Mouse (Mus musculus) liver, embryonic 12.5 days (tissue): ENCODE data around the gene Trim46. TPM values are rescaled to one million over a fixed set of nuclear protein-coding genes. Genes with fewer than 3 reads are reported as not detected.

Source experiments
- ATAC-seq: fragments of 200-750 bp; cut with Nextera tagmentation; 2 replicates; pipeline ENCODE4 v1.8.0; 2017; ENCODE audit warnings: moderate number of reproducible peaks, mild to moderate bottlenecking, moderate library complexity
- H3K27ac ChIP-seq: fragments of 300-500 bp; sonication (generic); 2 replicates; pipeline ENCODE4 v1.5.1; 2016; ENCODE audit warnings: mild to moderate bottlenecking
- H3K27me3 ChIP-seq: fragments of 300-500 bp; sonication (generic); replicated peaks from 2 replicates; pipeline ENCODE4 v1.6.1; 2016; ENCODE audit warnings: mild to moderate bottlenecking, moderate library complexity
- H3K36me3 ChIP-seq: fragments of 300-500 bp; sonication (generic); 2 replicates; pipeline ENCODE4 v1.6.1; 2016; ENCODE audit warnings: mild to moderate bottlenecking, moderate library complexity
- H3K4me1 ChIP-seq: fragments of 300-500 bp; sonication (generic); 2 replicates; pipeline ENCODE4 v1.6.1; 2016
- H3K4me2 ChIP-seq: fragments of 300-500 bp; sonication (generic); 2 replicates; pipeline ENCODE4 v1.6.1; 2016; ENCODE audit warnings: mild to moderate bottlenecking, moderate library complexity
- H3K4me3 ChIP-seq: fragments of 300-500 bp; sonication (generic); 2 replicates; pipeline ENCODE4 v1.5.1; 2016; ENCODE audit warnings: mild to moderate bottlenecking, moderate library complexity
- H3K9ac ChIP-seq: fragments of 300-500 bp; sonication (generic); 2 replicates; pipeline ENCODE4 v1.6.1; 2016; ENCODE audit warnings: mild to moderate bottlenecking, moderate library complexity
- H3K9me3 ChIP-seq: fragments of 300-500 bp; sonication (generic); replicated peaks from 2 replicates; pipeline ENCODE4 v1.6.1; 2016; ENCODE audit warnings: mild to moderate bottlenecking, moderate library complexity
- WGBS: fragments of 180-500 bp; shearing (Covaris S2); methylation state at CpG from one replicate; pipeline ENCODE4 v1.1.7; 2016; ENCODE audit not compliant: insufficient replicate concordance; 5-methylcytosine and 5-hydroxymethylcytosine counted together
- polyA plus RNA-seq: library from polyadenylated mRNA; unstranded; fragments of >200 nt; fragmentation: Nextera tagmentation; extraction: Ambion mirVana; gene quantifications from 2 replicates; pipeline ENCODE4 v1.2.1, GENCODE M21; 2016

The Trim46 gene
- polyA plus RNA-seq, 1 experiment from 2014 or later: 0.31 TPM

GRCm38 (mm10) chr3:89231345-89231744, 14.8 kb downstream of the Trim46 start:
- Histone ChIP-seq H3K27me3 (peaks cover 89% of the 10 kb centered on the region), H3K9me3 (no peaks in the 10 kb centered on the region), H3K9ac (no peak overlapping the region), H3K27ac (no peak overlapping the region), H3K36me3 (no peaks in the 10 kb centered on the region), H3K4me2 (no peak overlapping the region), H3K4me3 (no peak overlapping the region), H3K4me1 (peaks cover 29% of the 10 kb centered on the region)
- WGBS: 21% methylated on average over 7 of the region's 7 CpGs
- ATAC-seq: no peak

GRCm38 (mm10) chr3:89230561-89230960, 15.5 kb downstream of the Trim46 start:
- Histone ChIP-seq H3K4me2 (no peak overlapping the region), H3K9ac (no peak overlapping the region), H3K9me3 (no peaks in the 10 kb centered on the region), H3K27ac (no peak overlapping the region), H3K4me1 (peaks cover 34% of the 10 kb centered on the region), H3K27me3 (peaks cover 89% of the 10 kb centered on the region), H3K4me3 (no peak overlapping the region), H3K36me3 (no peaks in the 10 kb centered on the region)
- no peak for ATAC-seq
- WGBS: 39% methylated on average over 2 of the region's 2 CpGs

DNA sequence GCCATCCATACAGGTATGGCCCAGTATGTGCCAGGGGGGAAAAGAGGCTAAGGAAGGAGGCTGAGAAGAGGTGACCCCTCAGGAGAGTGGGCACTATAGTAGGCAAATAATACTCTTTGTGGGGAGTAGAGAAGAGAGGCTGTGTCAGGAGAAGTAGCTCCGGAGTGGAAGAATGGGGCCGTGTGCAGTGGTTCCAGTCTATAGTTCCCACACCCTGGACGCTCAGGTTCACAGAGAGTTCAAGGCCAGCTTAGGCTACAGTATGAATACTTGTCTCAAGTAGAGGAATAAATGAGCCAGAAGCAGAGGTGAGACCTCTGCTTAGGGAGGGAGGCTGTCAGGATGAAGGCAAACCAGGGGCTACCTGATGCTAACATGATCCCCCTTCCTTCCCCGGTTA, 16.8 kb downstream of the Trim46 start:
- ATAC-seq: no peak
- H3K4me1 ChIP-seq: peaks cover 34% of the 10 kb centered on the region
- no peak overlapping the region for H3K4me2 ChIP-seq
- peaks cover 89% of the 10 kb centered on the region for H3K27me3 ChIP-seq
- no peak overlapping the region for H3K4me3 ChIP-seq
- H3K27ac ChIP-seq: no peak overlapping the region
- 57% methylated on average over 4 of the region's 4 CpGs for WGBS
- no peaks in the 10 kb centered on the region for H3K9me3 ChIP-seq
- H3K9ac ChIP-seq: no peak overlapping the region
- no peaks in the 10 kb centered on the region for H3K36me3 ChIP-seq

DNA sequence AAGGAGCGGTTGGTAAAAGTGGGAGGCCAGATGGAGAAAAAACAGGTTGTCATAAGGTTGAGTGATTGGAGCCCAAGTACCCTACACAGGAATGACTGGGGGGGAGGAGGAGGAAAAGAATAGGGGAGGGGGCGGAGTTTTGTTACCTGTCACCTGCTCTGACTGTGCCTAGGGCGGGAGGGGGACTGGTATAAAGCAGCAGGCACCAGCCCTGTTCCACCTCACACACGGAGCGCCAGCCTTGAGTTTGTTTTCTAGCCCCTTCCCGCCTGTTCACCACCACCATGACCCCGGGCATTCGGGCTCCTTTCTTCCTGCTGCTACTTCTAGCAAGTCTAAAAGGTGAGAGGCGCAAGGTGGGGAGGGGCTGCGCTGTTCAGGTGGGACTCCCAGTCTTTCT, 17.3 kb downstream of the Trim46 start, which contains the start of gene Muc1:
Gene Muc1, plus strand, starts transcription at position 222 of the 400 bp plus-strand sequence.
- Histone ChIP-seq H3K9ac (peak within 1 kb of the TSS; percentile 59), H3K27ac (no peak within 1 kb of the TSS), H3K4me3 (peak within 1 kb of the TSS; percentile 55), H3K9me3 (no peaks in the 10 kb centered on the region), H3K4me1 (peaks cover 34% of the 10 kb centered on the region), H3K36me3 (no peaks in the 10 kb centered on the region), H3K4me2 (peak within 1 kb of the TSS; percentile 76), H3K27me3 (peaks cover 89% of the 10 kb centered on the region)
- 40% methylated on average over 9 of the region's 10 CpGs for WGBS
- no peak for ATAC-seq

GRCm38 (mm10) chr3:89228180-89228549, 17.9 kb downstream of the Trim46 start:
- peaks cover 96% of the 10 kb centered on the region for H3K27me3 ChIP-seq
- H3K36me3 ChIP-seq: no peaks in the 10 kb centered on the region
- WGBS: under 1% methylated on average over 20 of the region's 20 CpGs
- peak; percentile 54 for ATAC-seq
- peak overlapping the region; percentile 55 for H3K4me3 ChIP-seq
- peak overlapping the region; percentile 76 for H3K4me2 ChIP-seq
- no peak overlapping the region for H3K27ac ChIP-seq
- H3K9ac ChIP-seq: peak overlapping the region; percentile 59
- H3K4me1 ChIP-seq: peaks cover 34% of the 10 kb centered on the region
- H3K9me3 ChIP-seq: no peaks in the 10 kb centered on the region

GRCm38 (mm10) chr3:89227307-89228179, 18.6 kb downstream of the Trim46 start:
- no peaks in the 10 kb centered on the region for H3K36me3 ChIP-seq
- WGBS: 6% methylated on average over 41 of the region's 41 CpGs
- H3K4me1 ChIP-seq: peaks cover 32% of the 10 kb centered on the region
- H3K4me3 ChIP-seq: peak overlapping the region; percentile 55
- H3K27me3 ChIP-seq: peaks cover 95% of the 10 kb centered on the region
- H3K9ac ChIP-seq: peak overlapping the region; percentile 1
- H3K4me2 ChIP-seq: peak overlapping the region; percentile 76
- no peak overlapping the region for H3K27ac ChIP-seq
- H3K9me3 ChIP-seq: no peaks in the 10 kb centered on the region
- peak; percentile 35 for ATAC-seq

- Histone ChIP-seq H3K4me3 (peak within 1 kb of the TSS; percentile 55), H3K27me3 (peaks cover 89% of the 10 kb centered on the region), H3K9me3 (no peaks in the 10 kb centered on the region), H3K4me1 (peaks cover 31% of the 10 kb centered on the region), H3K27ac (no peak within 1 kb of the TSS), H3K4me2 (peak within 1 kb of the TSS; percentile 76), H3K36me3 (no peaks in the 10 kb centered on the region), H3K9ac (peak within 1 kb of the TSS; percentile 1)
- WGBS: 10% methylated on average over 21 of the region's 21 CpGs
- no peak for ATAC-seq
Observed at GRCm38 (mm10) chr3:89226900-89227299, 19.2 kb downstream of the Trim46 start, which contains the start of gene Mtx1. Gene Mtx1 (minus strand): TSS chr3:89227088.

GRCm38 (mm10) chr3:89226361-89226760, 19.7 kb downstream of the Trim46 start:
- 37% methylated on average over 11 of the region's 11 CpGs for WGBS
- H3K27ac ChIP-seq: no peak overlapping the region
- no peak for ATAC-seq
- H3K4me2 ChIP-seq: 0 out of 2 replicates have a peak overlapping the region, but pooled peaks have one; percentile 9
- H3K4me1 ChIP-seq: peaks cover 31% of the 10 kb centered on the region
- H3K36me3 ChIP-seq: no peaks in the 10 kb centered on the region
- no peaks in the 10 kb centered on the region for H3K9me3 ChIP-seq
- H3K27me3 ChIP-seq: peaks cover 87% of the 10 kb centered on the region
- H3K4me3 ChIP-seq: no peak overlapping the region
- no peak overlapping the region for H3K9ac ChIP-seq

GRCm38 (mm10) chr3:89225918-89226317, 20.2 kb downstream of the Trim46 start:
- Histone ChIP-seq H3K4me1 (peaks cover 31% of the 10 kb centered on the region), H3K27ac (no peak overlapping the region), H3K4me2 (no peak overlapping the region), H3K9me3 (no peaks in the 10 kb centered on the region), H3K27me3 (peaks cover 87% of the 10 kb centered on the region), H3K4me3 (no peak overlapping the region), H3K9ac (no peak overlapping the region), H3K36me3 (no peaks in the 10 kb centered on the region)
- WGBS: 29% methylated on average over 4 of the region's 4 CpGs
- ATAC-seq: no peak

DNA sequence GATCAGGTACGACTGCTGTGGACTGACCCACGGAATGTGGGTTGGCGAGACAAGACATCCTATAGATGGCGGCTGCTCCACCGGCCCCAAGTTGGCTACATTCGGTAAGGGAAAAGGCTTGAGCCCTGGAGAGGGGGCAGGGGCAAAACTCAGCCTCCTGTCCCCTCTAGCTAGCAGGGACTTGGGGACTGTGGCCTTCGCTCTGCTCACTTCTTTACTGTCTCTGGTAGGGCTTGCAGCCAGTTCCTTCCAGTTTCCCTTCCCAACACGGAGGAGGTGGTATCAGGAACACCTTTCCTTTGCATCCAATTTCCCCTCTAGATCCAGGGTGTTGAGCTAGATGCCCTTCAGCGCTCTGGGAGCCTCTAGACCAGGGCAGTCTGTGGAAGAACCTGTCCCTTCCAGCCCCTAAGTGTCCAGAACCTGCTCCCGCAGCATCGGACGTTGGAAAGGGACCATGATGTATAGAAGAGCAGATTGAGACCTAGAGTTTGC, 20.7 kb downstream of the Trim46 start:
- Histone ChIP-seq H3K27ac (no peak overlapping the region), H3K27me3 (peaks cover 83% of the 10 kb centered on the region), H3K9me3 (no peaks in the 10 kb centered on the region), H3K4me1 (peaks cover 31% of the 10 kb centered on the region), H3K36me3 (no peaks in the 10 kb centered on the region), H3K4me3 (no peak overlapping the region), H3K9ac (no peak overlapping the region), H3K4me2 (no peak overlapping the region)
- WGBS: 50% methylated on average over 12 of the region's 12 CpGs
- no peak for ATAC-seq

- Histone ChIP-seq H3K27me3 (peaks cover 77% of the 10 kb centered on the region), H3K9me3 (no peaks in the 10 kb centered on the region), H3K4me3 (no peak overlapping the region), H3K27ac (no peak overlapping the region), H3K36me3 (no peaks in the 10 kb centered on the region), H3K9ac (no peak overlapping the region), H3K4me1 (peaks cover 31% of the 10 kb centered on the region), H3K4me2 (no peak overlapping the region)
- no peak for ATAC-seq
- WGBS: 56% methylated on average over 11 of the region's 11 CpGs
Observed at GRCm38 (mm10) chr3:89224796-89225195, 21.3 kb downstream of the Trim46 start.

- peaks cover 59% of the 10 kb centered on the region for H3K27me3 ChIP-seq
- peaks cover 3% of the 10 kb centered on the region; the same call in 1 of the 2 replicates for H3K4me1 ChIP-seq
- no peak overlapping the region for H3K4me3 ChIP-seq
- no peak overlapping the region for H3K4me2 ChIP-seq
- H3K9ac ChIP-seq: no peak overlapping the region
- H3K27ac ChIP-seq: no peak overlapping the region
- ATAC-seq: no peak
- WGBS: 73% methylated on average over 5 of the region's 5 CpGs
- no peaks in the 10 kb centered on the region for H3K9me3 ChIP-seq
- no peaks in the 10 kb centered on the region for H3K36me3 ChIP-seq
Observed at GRCm38 (mm10) chr3:89221167-89221566, 24.9 kb downstream of the Trim46 start.
